Mouse (Mus musculus): ENCODE measurements at regions not wholly inside any gene's neighbourhood (a gene's known extent, or its start where the extent isn't known, plus 50 kb on each side); places are given as distances from the start of the nearest gene placed in this dataset.

DNA sequence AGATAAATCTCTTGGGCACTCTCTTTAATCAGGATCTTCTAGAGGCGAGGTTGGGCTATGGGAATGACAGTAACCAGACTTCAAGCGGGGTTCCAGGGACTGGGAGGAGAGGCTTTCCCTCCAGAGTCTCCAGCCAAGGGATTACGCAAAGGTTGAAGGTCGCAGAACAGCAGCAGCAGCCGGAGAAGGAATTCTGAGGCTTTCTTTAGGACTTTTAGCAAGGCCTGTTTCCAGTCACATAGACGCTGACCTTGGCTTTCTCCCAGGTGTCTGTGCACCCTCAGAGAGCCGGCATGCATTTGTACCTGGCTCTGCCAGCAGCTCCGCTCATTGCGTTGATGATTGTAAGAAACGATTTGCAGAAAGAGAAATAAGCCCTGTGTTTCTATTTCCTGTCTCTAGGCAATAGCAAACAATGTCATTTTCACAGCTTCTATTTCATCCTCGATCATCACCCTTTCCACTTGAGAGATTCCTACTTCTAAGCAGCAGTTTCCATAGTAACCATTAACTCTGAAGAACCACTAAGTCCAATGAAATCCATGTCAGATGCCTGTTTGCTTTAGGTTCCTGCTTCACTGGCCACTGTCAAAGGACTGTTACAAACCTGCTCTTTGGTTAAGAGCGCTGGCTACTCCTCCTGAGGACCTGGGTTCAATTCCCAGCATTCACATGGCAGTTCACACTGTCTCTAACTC lies 104.7 kb upstream of the Tmem72 start:
- no peak overlapping the region for H3K9ac ChIP-seq (ENCODE audit: low read depth, low read length)
- 47% methylated on average over 12 of the region's 12 CpGs for WGBS
- peak; percentile 55 to 61 for DNase-seq
- no peaks in the 10 kb centered on the region for H3K79me2 ChIP-seq (replicated peaks; ENCODE audit: control insufficient read depth, insufficient read depth, low read length)
- H3K4me1 ChIP-seq (ENCODE audit: control insufficient read depth, insufficient read depth, low read length), result no peaks in the 10 kb centered on the region
- intact Hi-C loops (cut with DNase I), result no loop called here
- no peak overlapping the region for H3K27ac ChIP-seq
- H3K4me3 ChIP-seq, result no peak overlapping the region
- no peaks in the 10 kb centered on the region for H3K36me3 ChIP-seq (ENCODE audit: control insufficient read depth, insufficient read depth, low read length)
- H3K27me3 ChIP-seq (ENCODE audit: control insufficient read depth, insufficient read depth, low read length), result no peaks in the 10 kb centered on the region
- TF ChIP-seq POLR2A (IDR thresholded peaks at IDR 0.05; ENCODE audit: insufficient read depth, low read depth, low read length) (no peak), CTCF (IDR thresholded peaks at IDR 0.05) (no peak), EP300 (IDR thresholded peaks at IDR 0.05; ENCODE audit: insufficient read depth, low read depth, low read length) (no peak)

DNA sequence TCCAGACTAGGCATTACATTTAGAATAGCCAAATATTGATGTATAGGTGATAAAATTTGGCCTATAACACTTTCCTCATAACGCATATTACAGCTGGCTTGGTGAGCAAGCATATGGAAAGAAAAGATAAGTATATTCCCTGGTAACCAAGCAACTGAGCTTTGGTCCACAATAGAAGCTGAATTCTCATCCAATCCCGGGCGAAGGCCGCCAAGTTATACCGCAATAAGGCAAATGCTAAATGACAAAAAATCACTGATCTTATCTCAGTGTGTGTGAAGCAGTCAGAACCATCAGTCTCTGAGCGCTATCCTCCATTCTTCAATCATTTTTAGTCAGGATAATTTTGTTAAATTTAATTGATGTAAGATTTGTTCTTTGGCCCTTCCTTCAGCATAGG lies 105.9 kb upstream of the Tmem72 start:
- TF ChIP-seq EP300 (IDR thresholded peaks at IDR 0.05; ENCODE audit: insufficient read depth, low read depth, low read length) (no peak), POLR2A (IDR thresholded peaks at IDR 0.05; ENCODE audit: insufficient read depth, low read depth, low read length) (no peak), CTCF (IDR thresholded peaks at IDR 0.05) (no peak)
- Histone ChIP-seq H3K27me3 (ENCODE audit: control insufficient read depth, insufficient read depth, low read length) (no peaks in the 10 kb centered on the region), H3K27ac (no peak overlapping the region), H3K4me3 (no peak overlapping the region), H3K4me1 (ENCODE audit: control insufficient read depth, insufficient read depth, low read length) (no peaks in the 10 kb centered on the region), H3K9ac (ENCODE audit: low read depth, low read length) (no peak overlapping the region), H3K36me3 (ENCODE audit: control insufficient read depth, insufficient read depth, low read length) (no peaks in the 10 kb centered on the region), H3K79me2 (replicated peaks; ENCODE audit: control insufficient read depth, insufficient read depth, low read length) (no peaks in the 10 kb centered on the region)
- intact Hi-C loops (cut with DNase I), result no loop called here
- no peak for DNase-seq
- 95% methylated on average over 6 of the region's 6 CpGs for WGBS

DNA sequence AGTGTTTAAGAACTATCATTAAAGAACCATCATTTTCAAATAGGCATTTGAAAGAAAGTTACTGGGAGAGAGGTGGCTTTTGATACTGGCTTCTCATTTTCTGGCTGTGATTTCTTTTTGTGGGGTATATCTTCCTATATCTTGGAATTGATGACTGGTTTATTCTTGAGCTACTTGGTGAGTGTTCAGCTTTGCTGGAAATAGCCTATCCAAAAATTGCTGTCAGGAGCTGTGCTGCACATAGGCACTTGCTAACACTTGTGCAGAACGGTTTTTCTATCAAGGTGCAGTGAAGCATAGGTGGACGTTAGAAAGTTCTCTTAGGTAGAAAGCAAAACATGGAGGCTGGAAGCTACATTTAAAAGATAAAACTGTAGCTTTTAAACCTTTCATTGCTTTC lies 108.9 kb upstream of the Tmem72 start:
- DNase-seq, result no peak
- TF ChIP-seq POLR2A (IDR thresholded peaks at IDR 0.05; ENCODE audit: insufficient read depth, low read depth, low read length) (no peak), EP300 (IDR thresholded peaks at IDR 0.05; ENCODE audit: insufficient read depth, low read depth, low read length) (no peak), CTCF (IDR thresholded peaks at IDR 0.05) (no peak)
- H3K27me3 ChIP-seq (ENCODE audit: control insufficient read depth, insufficient read depth, low read length), result no peaks in the 10 kb centered on the region
- H3K79me2 ChIP-seq (replicated peaks; ENCODE audit: control insufficient read depth, insufficient read depth, low read length), result no peaks in the 10 kb centered on the region
- WGBS, result 71% methylated on average over 2 of the region's 2 CpGs
- H3K27ac ChIP-seq, result no peak overlapping the region
- no peaks in the 10 kb centered on the region for H3K36me3 ChIP-seq (ENCODE audit: control insufficient read depth, insufficient read depth, low read length)
- H3K4me3 ChIP-seq, result no peak overlapping the region
- intact Hi-C loops (cut with DNase I), result no loop called here
- H3K4me1 ChIP-seq (ENCODE audit: control insufficient read depth, insufficient read depth, low read length), result no peaks in the 10 kb centered on the region
- H3K9ac ChIP-seq (ENCODE audit: low read depth, low read length), result no peak overlapping the region

DNA sequence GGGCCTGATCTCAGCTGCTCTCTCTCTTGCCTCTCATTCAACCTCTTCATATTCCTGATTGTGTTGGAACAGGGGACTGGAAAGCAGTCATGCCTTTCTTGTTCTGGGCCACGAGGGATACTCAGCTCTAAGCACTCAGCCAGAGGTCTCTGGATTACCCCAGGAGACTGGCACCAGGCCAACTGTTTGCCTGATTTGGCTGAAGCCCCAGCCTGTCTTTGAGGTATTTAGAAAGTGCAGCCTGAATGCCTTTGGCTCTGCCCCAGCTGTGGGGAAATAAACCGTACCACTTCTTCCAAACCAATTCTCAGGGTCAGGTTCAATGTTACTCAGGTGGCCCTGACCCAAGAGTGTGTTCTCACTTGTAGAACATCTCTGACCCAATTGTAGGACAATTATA lies 112.6 kb upstream of the Tmem72 start:
- no peaks in the 10 kb centered on the region for H3K27me3 ChIP-seq (ENCODE audit: control insufficient read depth, insufficient read depth, low read length)
- no peaks in the 10 kb centered on the region for H3K79me2 ChIP-seq (replicated peaks; ENCODE audit: control insufficient read depth, insufficient read depth, low read length)
- intact Hi-C loops (cut with DNase I), result no loop called here
- H3K36me3 ChIP-seq (ENCODE audit: control insufficient read depth, insufficient read depth, low read length), result no peaks in the 10 kb centered on the region
- TF ChIP-seq POLR2A (IDR thresholded peaks at IDR 0.05; ENCODE audit: insufficient read depth, low read depth, low read length) (no peak), CTCF (IDR thresholded peaks at IDR 0.05) (no peak), EP300 (IDR thresholded peaks at IDR 0.05; ENCODE audit: insufficient read depth, low read depth, low read length) (0 out of 2 replicates have a peak, but pooled peaks have one; percentile 33)
- no peaks in the 10 kb centered on the region for H3K4me1 ChIP-seq (ENCODE audit: control insufficient read depth, insufficient read depth, low read length)
- DNase-seq, result peak; percentile 75 to 83
- H3K27ac ChIP-seq, result no peak overlapping the region
- H3K9ac ChIP-seq (ENCODE audit: low read depth, low read length), result no peak overlapping the region
- no peak overlapping the region for H3K4me3 ChIP-seq
- WGBS, result 19% methylated on average over 2 of the region's 2 CpGs

DNA sequence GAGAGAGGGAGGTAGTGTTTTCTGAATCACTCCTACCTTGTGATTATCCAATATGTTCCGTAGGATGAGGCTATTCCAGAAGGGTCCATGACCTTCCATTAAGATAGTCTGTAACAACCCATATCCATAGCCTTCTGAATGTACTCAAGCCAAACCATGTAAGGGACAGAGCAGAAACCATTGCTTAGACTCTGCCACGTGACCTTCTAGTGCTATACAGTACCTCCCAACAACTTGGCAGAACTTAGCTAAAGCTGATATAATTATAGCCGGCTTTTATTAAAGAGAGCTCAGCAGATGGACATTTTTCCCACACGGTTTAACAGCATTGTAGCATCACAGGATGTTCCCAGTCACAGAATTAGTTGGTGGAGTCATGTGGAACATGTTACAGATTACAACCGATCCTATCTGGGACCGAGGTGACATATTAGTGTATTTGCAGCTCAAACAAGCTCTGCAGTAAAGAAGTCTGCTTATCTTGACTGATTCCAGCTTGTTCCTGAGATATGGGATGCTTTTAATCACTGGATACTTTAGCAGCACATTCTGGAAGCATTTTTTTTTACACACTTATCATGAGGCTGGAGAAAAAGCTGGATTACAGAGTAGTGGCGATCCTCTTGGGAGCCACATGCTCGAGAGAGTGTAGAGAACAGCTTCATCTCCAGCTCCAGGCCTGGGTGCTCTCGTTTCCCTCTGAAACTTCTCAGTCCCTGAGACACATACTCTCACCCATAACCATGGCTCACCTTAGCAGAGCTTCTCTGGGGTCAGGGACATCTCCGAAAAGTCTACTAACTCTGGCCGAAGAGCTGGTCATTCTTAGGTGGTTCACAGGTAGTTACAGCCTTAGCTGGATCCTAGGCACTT lies 129.5 kb upstream of the Tmem72 start:
- 41% methylated on average over 11 of the region's 11 CpGs for WGBS
- Histone ChIP-seq H3K27ac (no peak overlapping the region), H3K9ac (ENCODE audit: low read depth, low read length) (no peak overlapping the region), H3K36me3 (ENCODE audit: control insufficient read depth, insufficient read depth, low read length) (no peaks in the 10 kb centered on the region), H3K4me3 (no peak overlapping the region), H3K79me2 (replicated peaks; ENCODE audit: control insufficient read depth, insufficient read depth, low read length) (no peaks in the 10 kb centered on the region), H3K27me3 (ENCODE audit: control insufficient read depth, insufficient read depth, low read length) (no peaks in the 10 kb centered on the region), H3K4me1 (ENCODE audit: control insufficient read depth, insufficient read depth, low read length) (peaks cover 2% of the 10 kb centered on the region)
- DNase-seq, result no peak
- TF ChIP-seq POLR2A (IDR thresholded peaks at IDR 0.05; ENCODE audit: insufficient read depth, low read depth, low read length) (no peak), EP300 (IDR thresholded peaks at IDR 0.05; ENCODE audit: insufficient read depth, low read depth, low read length) (no peak), CTCF (IDR thresholded peaks at IDR 0.05) (no peak)
- intact Hi-C loops (cut with DNase I), result no loop called here

Measured in heart, adult 2 months (tissue).